Mouse (Mus musculus) embryonic fibroblast, embryonic 13.5 days (primary cell): ENCODE data around the gene C2cd5.

Experiments used
- CTCF ChIP-seq: IDR thresholded peaks from 2 replicates; pipeline ENCODE4 v1.5.1; 2011; ENCODE audit warnings: mild to moderate bottlenecking, control low read depth, low read length, moderate library complexity, borderline replicate concordance; ENCODE audit not compliant: insufficient read depth
- POLR2A ChIP-seq: IDR thresholded peaks from 2 replicates; pipeline ENCODE4 v1.6.1; 2011; ENCODE audit warnings: low read depth, mild to moderate bottlenecking, control low read depth, low read length, moderate library complexity

DNA sequence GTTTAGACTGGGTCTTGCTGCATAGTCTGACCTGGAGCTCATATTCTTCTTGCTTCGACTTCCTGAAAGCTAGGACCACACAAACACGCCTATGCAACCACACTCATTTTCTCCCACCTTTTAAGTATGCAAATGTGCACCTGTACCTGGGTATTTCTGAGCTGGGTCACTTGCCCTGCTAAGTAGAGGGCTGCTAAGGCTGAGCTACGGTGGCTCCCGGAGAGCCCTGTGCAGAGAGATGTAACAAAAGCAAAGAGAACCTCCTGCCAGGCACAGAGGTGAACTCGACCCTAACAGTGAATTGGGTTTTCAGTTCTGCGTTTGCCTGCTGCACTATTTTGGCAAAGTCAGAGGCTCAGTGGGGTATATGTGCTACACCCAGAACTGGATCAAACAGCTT lies 112.3 kb downstream of the C2cd5 start:
- TF ChIP-seq POLR2A (no peak), CTCF (no peak)
